Mouse (Mus musculus) lung, embryonic 14.5 days (tissue): ENCODE results near the gene Grb10. TPM values are rescaled to one million over a fixed set of nuclear protein-coding genes. Genes with fewer than 3 reads are reported as not detected.
A peak's percentile ranks its signal among the peaks of the same experiment; 100 is the strongest.

ENCODE experiments used
- ATAC-seq: fragments of 200-750 bp; cut with Nextera tagmentation; 2 replicates; pipeline ENCODE4 v1.8.0; 2017; ENCODE audit warnings: mild to moderate bottlenecking, moderate TSS enrichment, moderate library complexity; ENCODE audit not compliant: insufficient read depth
- DNase-seq: peaks from one replicate; pipeline ENCODE4 v3.0.0-alpha.2; 2015
- H3K27ac ChIP-seq: fragments of 300-500 bp; sonication (generic); 2 replicates; pipeline ENCODE4 v1.5.1; 2014; ENCODE audit warnings: low read depth, mild to moderate bottlenecking, moderate library complexity
- H3K27me3 ChIP-seq: fragments of 300-500 bp; sonication (generic); 2 replicates; pipeline ENCODE4 v1.6.1; 2014; ENCODE audit warnings: low read length, control low read depth; ENCODE audit not compliant: insufficient read depth
- H3K36me3 ChIP-seq: fragments of 300-500 bp; sonication (generic); 2 replicates; pipeline ENCODE4 v1.6.1; 2014; ENCODE audit warnings: control low read depth; ENCODE audit not compliant: insufficient read depth
- H3K4me1 ChIP-seq: fragments of 300-500 bp; sonication (generic); 2 replicates; pipeline ENCODE4 v1.6.1; 2014; ENCODE audit warnings: antibody characterized with exemption, control low read depth; ENCODE audit not compliant: insufficient read depth
- H3K4me2 ChIP-seq: fragments of 300-500 bp; sonication (generic); 2 replicates; pipeline ENCODE4 v1.6.1; 2014; ENCODE audit warnings: mild to moderate bottlenecking
- H3K4me3 ChIP-seq: fragments of 300-500 bp; sonication (generic); 2 replicates; pipeline ENCODE4 v1.5.1; 2014; ENCODE audit warnings: low read depth, low read length
- H3K9ac ChIP-seq: fragments of 300-500 bp; sonication (generic); 2 replicates; pipeline ENCODE4 v1.6.1; 2014
- H3K9me3 ChIP-seq: fragments of 300-500 bp; sonication (generic); 2 replicates; pipeline ENCODE4 v1.6.1; 2016; ENCODE audit warnings: low read depth, low read length, control low read depth
- CTCF ChIP-seq: IDR thresholded peaks from 2 replicates; pipeline ENCODE4 v1.5.1; 2016; ENCODE audit warnings: antibody characterized with exemption, low read depth
- WGBS: fragments of 180-500 bp; shearing (Covaris S2); extraction: QIAGEN DNeasy Blood & Tissue Kit; methylation state at CpG from one replicate; pipeline ENCODE4 v1.1.7; 2014; 5-methylcytosine and 5-hydroxymethylcytosine counted together
- polyA plus RNA-seq: library from polyadenylated mRNA; unstranded; fragments of >200 nt; fragmentation: Nextera tagmentation; extraction: Ambion mirVana; gene quantifications from 2 replicates; pipeline ENCODE4 v1.2.1, GENCODE M21; 2014

Grb10 gene
- polyA plus RNA-seq, 1 experiment from 2014 or later = 313 TPM

- Histone ChIP-seq H3K4me3 (no peak overlapping the region), H3K27me3 (peaks cover 51% of the 10 kb centered on the region), H3K9ac (peak overlapping the region; percentile 82; the same call in 1 of the 2 replicates), H3K27ac (no peak overlapping the region; the same call in 1 of the 2 replicates), H3K4me1 (no peaks in the 10 kb centered on the region), H3K36me3 (peaks cover 7% of the 10 kb centered on the region; the same call in 1 of the 2 replicates), H3K9me3 (no peaks in the 10 kb centered on the region), H3K4me2 (peak overlapping the region; percentile 61)
- WGBS = 18% methylated on average over 3 of the region's 3 CpGs
- ATAC-seq (peak; percentile 37), DNase-seq (peak; percentile 73)
- peak; percentile 44 for TF ChIP-seq CTCF
These were observed 615 bp upstream of the Grb10 start for GRCm38 (mm10) chr11:12039098-12039497.

GRCm38 (mm10) chr11:12037689-12038469 is 604 bp downstream of the Grb10 start:
- no peaks in the 10 kb centered on the region for H3K9me3 ChIP-seq
- TF ChIP-seq CTCF = no peak
- no peak for ATAC-seq

GRCm38 (mm10) chr11:12037075-12037686 is 1.3 kb downstream of the Grb10 start:
- H3K36me3 ChIP-seq = peaks cover 12% of the 10 kb centered on the region
- ATAC-seq = peak; percentile 77
- WGBS = 1% methylated on average over 85 of the region's 93 CpGs
- H3K9me3 ChIP-seq = no peaks in the 10 kb centered on the region
- no peak for TF ChIP-seq CTCF
- H3K27me3 ChIP-seq = peaks cover 69% of the 10 kb centered on the region
- DNase-seq = peak; percentile 85
- H3K4me3 ChIP-seq = peak overlapping the region; percentile 66
- H3K27ac ChIP-seq = peak overlapping the region; percentile 94
- H3K4me2 ChIP-seq = peak overlapping the region; percentile 61
- 0 out of 2 replicates have a peak, but pooled peaks cover 3% of the 10 kb centered on the region for H3K4me1 ChIP-seq
- peak overlapping the region; percentile 98 for H3K9ac ChIP-seq

More at GRCm38 (mm10) chr11:12037689-12038469, 604 bp downstream of the Grb10 start:
- Histone ChIP-seq H3K4me2 (peak overlapping the region; percentile 61), H3K9ac (peak overlapping the region; percentile 82), H3K27ac (peak overlapping the region; percentile 90), H3K36me3 (peaks cover 7% of the 10 kb centered on the region), H3K4me1 (0 out of 2 replicates have a peak, but pooled peaks cover 3% of the 10 kb centered on the region), H3K27me3 (peaks cover 63% of the 10 kb centered on the region), H3K4me3 (peak overlapping the region; percentile 66)
- 6% methylated on average over 44 of the region's 48 CpGs for WGBS
- peak; percentile 60 for DNase-seq

- peak; percentile 1; the same call in 1 of the 2 replicates for ATAC-seq
- H3K27ac ChIP-seq = peak overlapping the region; percentile 94
- WGBS = 3% methylated on average over 61 of the region's 65 CpGs
- no peak for TF ChIP-seq CTCF
- peak; percentile 71 for DNase-seq
- no peaks in the 10 kb centered on the region for H3K9me3 ChIP-seq
- H3K9ac ChIP-seq = peak overlapping the region; percentile 98
- H3K4me1 ChIP-seq = 0 out of 2 replicates have a peak, but pooled peaks cover 3% of the 10 kb centered on the region
- H3K4me3 ChIP-seq = peak overlapping the region; percentile 66
- peaks cover 12% of the 10 kb centered on the region for H3K36me3 ChIP-seq
- H3K27me3 ChIP-seq = peaks cover 76% of the 10 kb centered on the region
- peak overlapping the region; percentile 61 for H3K4me2 ChIP-seq
These were observed 2.3 kb downstream of the Grb10 start for GRCm38 (mm10) chr11:12035916-12036910.

- Histone ChIP-seq H3K27ac (peak overlapping the region; percentile 94), H3K9ac (peak overlapping the region; percentile 98), H3K9me3 (no peaks in the 10 kb centered on the region), H3K27me3 (peaks cover 78% of the 10 kb centered on the region), H3K4me2 (peak overlapping the region; percentile 61), H3K4me1 (0 out of 2 replicates have a peak, but pooled peaks cover 3% of the 10 kb centered on the region), H3K36me3 (peaks cover 13% of the 10 kb centered on the region), H3K4me3 (peak overlapping the region; percentile 66)
- ATAC-seq (no peak), DNase-seq (peak; percentile 49)
- TF ChIP-seq CTCF = no peak
- WGBS = 4% methylated on average over 12 of the region's 12 CpGs
These were observed 3.2 kb downstream of the Grb10 start for GRCm38 (mm10) chr11:12035324-12035723.

- DNase-seq (peak; percentile 26), ATAC-seq (no peak)
- Histone ChIP-seq H3K4me1 (0 out of 2 replicates have a peak, but pooled peaks cover 3% of the 10 kb centered on the region), H3K4me2 (peak overlapping the region; percentile 61), H3K9ac (peak overlapping the region; percentile 98), H3K27ac (peak overlapping the region; percentile 94), H3K4me3 (peak overlapping the region; percentile 66), H3K27me3 (peaks cover 79% of the 10 kb centered on the region), H3K9me3 (no peaks in the 10 kb centered on the region), H3K36me3 (peaks cover 17% of the 10 kb centered on the region)
- no peak for TF ChIP-seq CTCF
- WGBS = 42% methylated on average over 4 of the region's 4 CpGs
These were observed 3.7 kb downstream of the Grb10 start for GRCm38 (mm10) chr11:12034781-12035180.
